Mouse (Mus musculus) heart, embryonic 15.5 days (tissue): ENCODE measurements around the gene Hhip. TPM values are rescaled to one million over a fixed set of nuclear protein-coding genes. Genes with fewer than 3 reads are reported as not detected.
"Not testable (repeated sequence)": the region's sequence is repeated elsewhere in the genome, so short reads cannot be mapped to it uniquely, and the experiment has no call there.

Source experiments
- ATAC-seq: fragments of 200-750 bp; cut with Nextera tagmentation; replicated peaks from 2 replicates; pipeline ENCODE4 v1.8.0; 2017; ENCODE audit warnings: low read depth, moderate TSS enrichment; ENCODE audit not compliant: insufficient number of reproducible peaks, insufficient read depth, low FRiP score
- H3K27ac ChIP-seq: fragments of 300-500 bp; sonication (generic); 2 replicates; pipeline ENCODE4 v1.5.1; 2015; ENCODE audit warnings: mild to moderate bottlenecking, inconsistent platforms
- H3K27me3 ChIP-seq: fragments of 300-500 bp; sonication (generic); 2 replicates; pipeline ENCODE4 v1.6.1; 2015; ENCODE audit warnings: inconsistent platforms
- H3K36me3 ChIP-seq: fragments of 300-500 bp; sonication (generic); 2 replicates; pipeline ENCODE4 v1.6.1; 2015; ENCODE audit warnings: mild to moderate bottlenecking, inconsistent platforms
- H3K4me1 ChIP-seq: fragments of 300-500 bp; sonication (generic); replicated peaks from 2 replicates; pipeline ENCODE4 v1.6.1; 2015; ENCODE audit warnings: inconsistent platforms
- H3K4me2 ChIP-seq: fragments of 300-500 bp; sonication (generic); 2 replicates; pipeline ENCODE4 v1.6.1; 2015; ENCODE audit warnings: inconsistent platforms, mild to moderate bottlenecking, moderate library complexity
- H3K4me3 ChIP-seq: fragments of 300-500 bp; sonication (generic); 2 replicates; pipeline ENCODE4 v1.5.1; 2015; ENCODE audit warnings: mild to moderate bottlenecking, inconsistent platforms
- H3K9ac ChIP-seq: fragments of 300-500 bp; sonication (generic); 2 replicates; pipeline ENCODE4 v1.6.1; 2015; ENCODE audit warnings: mild to moderate bottlenecking, inconsistent platforms
- H3K9me3 ChIP-seq: fragments of 300-500 bp; sonication (generic); replicated peaks from 2 replicates; pipeline ENCODE4 v1.6.1; 2016; ENCODE audit warnings: inconsistent platforms
- WGBS: fragments of 180-500 bp; shearing (Covaris S2); methylation state at CpG from one replicate; pipeline ENCODE4 v1.1.7; 2015; ENCODE audit warnings: mixed read lengths; 5-methylcytosine and 5-hydroxymethylcytosine counted together
- polyA plus RNA-seq: library from polyadenylated mRNA; unstranded; fragments of >200 nt; fragmentation: Nextera tagmentation; extraction: Ambion mirVana; gene quantifications from 2 replicates; pipeline ENCODE4 v1.2.1, GENCODE M21; 2015

Gene Hhip
- polyA plus RNA-seq, 1 experiment from 2014 or later, result 1.8 TPM

DNA sequence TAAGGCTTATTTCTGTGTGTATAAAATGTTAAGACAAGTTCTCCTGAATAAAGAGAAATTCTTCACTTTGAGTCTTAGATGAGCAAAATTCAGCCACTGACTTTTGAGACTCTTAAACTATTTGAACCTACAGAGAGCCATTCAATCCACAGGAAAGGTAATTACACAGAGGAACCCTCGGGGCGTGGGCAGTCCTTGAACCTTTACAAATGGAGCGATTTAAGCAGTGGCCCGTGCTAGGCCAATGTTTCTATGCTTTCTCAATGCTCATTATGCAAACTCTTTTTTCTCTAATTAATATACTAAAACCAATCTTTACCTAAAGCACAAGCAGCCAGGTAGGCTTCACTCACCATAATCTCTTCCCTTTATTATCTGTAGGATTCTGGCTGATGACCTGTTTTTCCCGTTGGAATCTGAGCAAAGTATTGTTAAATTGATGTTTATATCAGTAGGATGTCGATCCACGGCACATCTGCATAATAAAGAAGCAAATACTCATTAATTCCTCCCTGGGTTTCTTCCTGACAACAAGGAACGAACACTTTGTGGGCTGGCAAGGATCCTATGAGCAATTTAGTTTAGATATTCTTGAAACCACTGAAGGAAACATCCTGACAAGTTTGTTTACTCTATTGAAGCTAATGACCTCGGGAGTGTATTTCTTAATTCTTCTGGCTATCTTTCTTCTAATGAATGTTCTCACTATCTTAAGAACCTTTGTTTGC lies 65.5 kb downstream of the Hhip start:
- H3K9me3 ChIP-seq, result no peaks in the 10 kb centered on the region
- no peaks in the 10 kb centered on the region for H3K4me1 ChIP-seq
- no peak overlapping the region for H3K4me3 ChIP-seq
- H3K27me3 ChIP-seq, result no peaks in the 10 kb centered on the region
- no peak overlapping the region for H3K9ac ChIP-seq
- ATAC-seq, result no peak
- H3K4me2 ChIP-seq, result no peak overlapping the region
- H3K27ac ChIP-seq, result no peak overlapping the region
- H3K36me3 ChIP-seq, result no peaks in the 10 kb centered on the region
- WGBS, result 69% methylated on average over 9 of the region's 9 CpGs

DNA sequence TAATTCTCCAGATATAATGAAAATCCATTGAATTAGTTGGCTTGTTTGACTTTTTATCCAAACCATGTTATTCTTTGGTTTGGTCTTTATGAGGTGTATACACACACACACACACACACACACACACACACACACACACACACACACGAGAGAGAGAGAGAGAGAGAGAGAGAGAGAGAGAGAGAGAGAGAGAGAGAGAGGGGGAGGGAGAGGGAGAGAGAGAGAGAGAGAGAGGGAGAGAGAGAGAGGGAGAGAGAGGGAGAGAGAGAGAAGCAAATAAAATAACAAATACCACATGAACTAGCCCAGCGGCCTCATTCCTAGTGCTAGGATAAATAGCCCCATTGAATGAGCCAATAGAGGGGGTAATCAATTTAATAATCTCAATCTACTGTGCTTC lies 66.4 kb downstream of the Hhip start:
- 75% methylated on average over 1 of the region's 2 CpGs for WGBS
- H3K36me3 ChIP-seq, H3K27me3 ChIP-seq, H3K9me3 ChIP-seq, H3K4me1 ChIP-seq, ATAC-seq, H3K27ac ChIP-seq, H3K4me3 ChIP-seq, H3K9ac ChIP-seq, H3K4me2 ChIP-seq: not testable (repeated sequence)

DNA sequence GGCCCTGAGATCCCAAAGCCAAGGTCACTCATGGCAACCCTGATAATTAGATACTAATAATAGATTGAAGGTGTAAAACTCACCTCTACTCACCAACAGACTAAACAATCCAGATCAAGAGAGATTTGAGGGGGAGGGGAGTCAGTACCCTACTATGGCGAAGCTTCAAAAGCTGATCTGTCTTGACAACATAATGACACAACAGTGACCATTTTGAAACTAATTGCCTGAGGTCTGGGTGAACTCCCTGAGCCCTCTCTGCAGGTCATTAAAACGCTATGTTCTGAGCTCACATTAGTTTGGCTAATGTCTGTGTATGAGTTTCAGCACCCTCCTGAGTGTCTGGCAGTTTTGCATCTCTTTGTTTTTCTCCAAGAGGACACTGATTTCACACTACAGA lies 72.9 kb downstream of the Hhip start:
- no peak for ATAC-seq
- Histone ChIP-seq H3K4me3 (no peak overlapping the region), H3K9me3 (no peaks in the 10 kb centered on the region), H3K27me3 (no peaks in the 10 kb centered on the region), H3K4me2 (no peak overlapping the region), H3K4me1 (no peaks in the 10 kb centered on the region), H3K9ac (no peak overlapping the region), H3K36me3 (no peaks in the 10 kb centered on the region), H3K27ac (no peak overlapping the region)
- 70% methylated on average over 2 of the region's 2 CpGs for WGBS

DNA sequence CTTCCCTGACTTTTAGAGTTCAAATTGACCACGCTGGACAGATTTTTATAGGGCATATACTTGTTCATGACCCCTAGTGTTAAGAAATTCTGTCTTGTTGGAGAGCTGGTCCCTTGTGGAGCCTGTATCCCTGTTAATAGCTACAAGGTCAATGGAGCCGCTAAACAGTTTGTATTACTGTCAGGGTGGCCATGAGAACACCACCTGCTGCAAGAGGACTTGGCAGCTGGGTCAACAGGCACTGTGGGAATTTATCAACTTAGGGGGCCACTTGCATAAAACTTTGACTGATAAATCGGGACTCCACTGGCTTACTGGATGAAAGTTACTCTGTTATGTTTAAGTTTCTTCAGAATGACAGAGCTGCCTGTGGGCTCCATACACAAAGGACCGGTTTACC lies 75.7 kb downstream of the Hhip start:
- no peak overlapping the region for H3K4me3 ChIP-seq
- no peak for ATAC-seq
- no peak overlapping the region for H3K27ac ChIP-seq
- no peaks in the 10 kb centered on the region for H3K9me3 ChIP-seq
- no peak overlapping the region for H3K4me2 ChIP-seq
- H3K9ac ChIP-seq, result no peak overlapping the region
- H3K4me1 ChIP-seq, result no peaks in the 10 kb centered on the region
- no peaks in the 10 kb centered on the region for H3K27me3 ChIP-seq
- H3K36me3 ChIP-seq, result no peaks in the 10 kb centered on the region
- WGBS, result 54% methylated on average over 4 of the region's 4 CpGs

DNA sequence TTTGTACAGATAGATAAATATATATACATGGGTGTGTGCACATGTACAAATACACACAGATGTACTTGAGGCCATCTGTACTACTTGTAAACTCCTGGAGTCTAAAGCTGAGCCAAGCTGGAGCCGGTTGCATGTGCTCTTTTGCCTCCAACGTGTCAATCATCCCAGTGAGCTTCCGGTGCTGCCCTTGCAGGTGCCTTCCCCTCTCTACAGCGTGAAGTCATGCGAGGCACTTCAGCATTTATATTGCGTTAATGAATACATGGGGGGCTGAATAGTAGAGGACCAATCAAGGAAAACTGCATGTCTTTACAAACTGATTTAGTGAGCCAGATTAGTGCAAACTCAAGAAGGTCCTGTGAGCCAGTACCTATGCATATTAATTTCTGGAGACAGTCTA lies 91.6 kb downstream of the Hhip start:
- H3K4me1 ChIP-seq, result no peaks in the 10 kb centered on the region
- no peak overlapping the region for H3K4me2 ChIP-seq
- no peak for ATAC-seq
- no peak overlapping the region for H3K4me3 ChIP-seq
- H3K9ac ChIP-seq, result no peak overlapping the region
- no peaks in the 10 kb centered on the region for H3K27me3 ChIP-seq
- no peaks in the 10 kb centered on the region for H3K36me3 ChIP-seq
- H3K9me3 ChIP-seq, result no peaks in the 10 kb centered on the region
- 75% methylated on average over 6 of the region's 6 CpGs for WGBS
- H3K27ac ChIP-seq, result no peak overlapping the region

DNA sequence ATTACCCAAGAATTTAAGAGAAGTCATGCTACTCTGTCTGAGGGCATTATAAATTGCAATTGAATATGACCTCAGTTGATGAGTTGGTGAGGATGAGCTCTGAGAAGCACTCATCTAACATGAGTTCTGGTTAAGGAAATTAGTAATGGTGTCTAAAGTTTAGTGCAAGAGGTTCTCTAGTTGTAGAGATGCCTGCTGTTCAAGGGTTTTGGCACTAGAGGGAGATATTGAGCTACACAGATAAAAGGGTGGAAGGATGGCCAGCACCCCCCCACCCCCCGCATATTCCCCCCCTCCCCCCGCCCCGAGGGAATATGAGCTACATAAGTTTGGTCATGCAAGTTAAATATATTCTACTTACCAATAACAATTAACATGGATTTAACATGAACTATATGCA lies 104.9 kb downstream of the Hhip start:
- Histone ChIP-seq H3K4me1 (no peaks in the 10 kb centered on the region), H3K4me2 (no peak overlapping the region), H3K9ac (no peak overlapping the region), H3K4me3 (no peak overlapping the region), H3K27ac (no peak overlapping the region), H3K27me3 (no peaks in the 10 kb centered on the region), H3K9me3 (no peaks in the 10 kb centered on the region), H3K36me3 (no peaks in the 10 kb centered on the region)
- no peak for ATAC-seq
- 12% methylated on average over 3 of the region's 3 CpGs for WGBS

DNA sequence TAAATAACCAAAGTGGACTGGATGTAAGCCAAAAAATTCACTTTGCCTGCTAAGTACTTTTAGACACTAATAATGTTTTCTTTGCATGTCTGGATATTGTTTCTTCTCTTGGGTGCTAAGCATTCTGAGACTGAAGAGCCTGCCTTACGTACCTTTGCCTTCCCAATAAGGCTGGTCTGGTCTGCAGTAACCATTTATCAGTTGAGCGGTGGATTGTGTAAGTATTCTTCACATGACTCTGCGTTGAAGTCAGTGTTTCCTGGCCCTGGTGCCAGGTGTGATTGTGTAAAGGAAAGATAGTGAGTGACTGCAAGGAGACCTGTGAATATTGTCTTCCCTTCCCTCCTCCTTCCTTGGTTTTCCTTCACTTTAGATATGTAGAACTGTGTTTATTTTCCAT lies 107.4 kb downstream of the Hhip start:
- Histone ChIP-seq H3K27me3 (no peaks in the 10 kb centered on the region), H3K27ac (no peak overlapping the region), H3K9me3 (no peaks in the 10 kb centered on the region), H3K4me1 (no peaks in the 10 kb centered on the region), H3K36me3 (no peaks in the 10 kb centered on the region), H3K4me3 (no peak overlapping the region), H3K9ac (no peak overlapping the region), H3K4me2 (no peak overlapping the region)
- WGBS, result 57% methylated on average over 3 of the region's 3 CpGs
- no peak for ATAC-seq

DNA sequence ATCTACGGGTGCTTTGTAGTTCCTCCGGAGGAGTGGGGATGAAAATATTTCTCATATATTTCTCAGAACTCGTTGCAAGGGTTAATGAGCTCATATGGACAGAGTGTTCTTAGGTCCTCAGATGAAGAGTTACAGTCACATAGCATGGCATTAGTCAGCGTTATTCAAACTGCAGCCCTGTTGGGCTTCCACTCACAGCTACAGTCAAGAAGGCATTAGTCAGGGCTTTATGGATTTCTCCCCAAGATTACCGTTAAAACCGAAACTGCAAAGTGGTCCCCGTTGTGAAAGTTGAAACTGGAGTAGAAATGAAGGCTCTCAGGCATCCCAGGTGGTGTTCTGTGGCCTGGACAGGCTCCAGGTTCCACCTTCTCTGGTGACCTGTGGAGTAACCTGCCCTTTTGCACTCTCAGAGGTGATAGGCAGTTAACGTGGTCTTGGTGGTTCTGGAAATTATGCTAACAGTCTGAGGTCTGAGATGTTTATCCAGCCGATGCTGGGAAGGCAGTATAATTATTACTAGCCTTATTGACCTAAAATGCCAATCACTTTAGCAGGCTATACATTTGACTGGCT lies 112.2 kb downstream of the Hhip start:
- H3K27ac ChIP-seq, result no peak overlapping the region
- no peaks in the 10 kb centered on the region for H3K9me3 ChIP-seq
- no peak overlapping the region for H3K9ac ChIP-seq
- H3K4me3 ChIP-seq, result no peak overlapping the region
- no peaks in the 10 kb centered on the region for H3K27me3 ChIP-seq
- H3K4me2 ChIP-seq, result no peak overlapping the region
- WGBS, result 71% methylated on average over 9 of the region's 9 CpGs
- no peaks in the 10 kb centered on the region for H3K4me1 ChIP-seq
- no peak for ATAC-seq
- H3K36me3 ChIP-seq, result no peaks in the 10 kb centered on the region

DNA sequence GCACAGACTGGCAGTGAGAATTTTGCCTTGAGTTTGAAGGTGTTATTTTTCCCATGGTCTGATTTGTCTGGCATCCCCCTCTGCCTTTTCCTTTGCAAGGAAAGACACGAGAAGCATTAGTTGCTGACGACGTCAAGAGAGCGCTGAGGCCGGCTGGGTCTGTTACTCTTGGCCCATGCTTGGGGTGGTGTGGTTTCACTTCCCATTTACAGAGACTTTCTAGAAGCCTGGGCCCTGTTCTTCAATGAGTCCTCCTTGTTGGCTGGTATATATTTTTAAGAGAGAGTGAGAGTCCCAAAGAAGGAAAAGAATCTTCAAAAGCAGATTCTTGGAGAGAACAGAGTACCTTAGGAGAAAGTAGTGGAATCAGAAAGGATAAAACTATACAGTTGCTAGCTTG lies 116.7 kb downstream of the Hhip start:
- H3K27me3 ChIP-seq, result no peaks in the 10 kb centered on the region
- H3K9ac ChIP-seq, result no peak overlapping the region
- no peaks in the 10 kb centered on the region for H3K36me3 ChIP-seq
- no peaks in the 10 kb centered on the region for H3K4me1 ChIP-seq
- no peak overlapping the region for H3K27ac ChIP-seq
- H3K4me3 ChIP-seq, result no peak overlapping the region
- no peaks in the 10 kb centered on the region for H3K9me3 ChIP-seq
- no peak for ATAC-seq
- no peak overlapping the region for H3K4me2 ChIP-seq
- WGBS, result 79% methylated on average over 5 of the region's 5 CpGs

DNA sequence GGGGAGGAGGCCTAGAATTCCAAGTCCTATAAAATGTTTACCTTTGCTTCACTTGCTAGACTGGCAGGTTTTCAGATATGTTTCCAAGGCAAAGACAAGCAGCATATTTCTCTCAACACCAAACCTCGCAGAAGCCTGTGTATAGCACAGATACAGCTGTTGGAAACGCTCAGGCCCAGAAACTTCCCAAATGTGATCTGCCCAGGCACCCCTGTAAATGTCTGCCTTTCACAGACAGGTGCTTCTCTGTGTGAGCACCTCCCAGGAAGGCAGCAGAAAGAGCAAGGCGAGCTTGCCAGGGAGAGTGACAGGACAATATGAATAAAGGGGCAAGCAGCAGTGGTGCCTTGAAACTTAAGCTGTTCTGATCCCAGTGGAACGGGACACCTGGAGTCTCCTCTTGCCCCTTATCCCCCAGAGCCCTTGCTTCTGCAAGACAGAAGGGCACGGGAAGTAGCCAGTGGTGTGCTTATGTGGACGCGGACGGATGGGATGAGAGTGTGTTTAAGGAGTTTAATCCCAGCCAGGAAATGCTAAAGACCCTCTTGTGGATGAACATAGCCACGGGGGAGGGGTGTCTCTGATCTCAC lies 120.9 kb downstream of the Hhip start:
- H3K4me1 ChIP-seq, result no peaks in the 10 kb centered on the region
- H3K27me3 ChIP-seq, result no peaks in the 10 kb centered on the region
- H3K4me3 ChIP-seq, result no peak overlapping the region
- no peak for ATAC-seq
- no peak overlapping the region for H3K27ac ChIP-seq
- no peak overlapping the region for H3K4me2 ChIP-seq
- H3K36me3 ChIP-seq, result no peaks in the 10 kb centered on the region
- no peaks in the 10 kb centered on the region for H3K9me3 ChIP-seq
- 48% methylated on average over 9 of the region's 9 CpGs for whole genome bisulfite sequencing
- no peak overlapping the region for H3K9ac ChIP-seq

DNA sequence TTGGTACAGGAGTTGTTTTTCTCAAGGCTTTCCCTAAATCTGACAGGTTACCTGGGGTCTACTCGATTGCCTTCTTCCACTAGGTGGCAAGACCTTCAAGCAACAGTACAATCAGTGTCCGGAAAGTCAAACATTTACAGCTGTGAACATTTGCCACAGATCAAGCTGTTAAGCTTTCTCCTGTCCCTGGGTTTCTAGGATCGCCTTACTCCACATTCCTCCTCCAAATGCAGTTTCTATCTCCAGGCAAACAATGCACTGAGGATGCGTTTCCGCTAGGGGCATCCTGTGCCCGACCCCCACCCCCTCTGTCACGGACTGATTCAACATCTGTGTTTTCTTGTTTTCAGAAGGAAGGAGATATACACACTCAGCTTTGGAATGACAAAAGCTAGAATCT lies 122.0 kb downstream of the Hhip start:
- no peaks in the 10 kb centered on the region for H3K27me3 ChIP-seq
- no peaks in the 10 kb centered on the region for H3K9me3 ChIP-seq
- no peak overlapping the region for H3K27ac ChIP-seq
- H3K9ac ChIP-seq, result no peak overlapping the region
- no peaks in the 10 kb centered on the region for H3K4me1 ChIP-seq
- H3K36me3 ChIP-seq, result no peaks in the 10 kb centered on the region
- no peak overlapping the region for H3K4me2 ChIP-seq
- no peak for ATAC-seq
- 36% methylated on average over 7 of the region's 7 CpGs for WGBS
- no peak overlapping the region for H3K4me3 ChIP-seq

DNA sequence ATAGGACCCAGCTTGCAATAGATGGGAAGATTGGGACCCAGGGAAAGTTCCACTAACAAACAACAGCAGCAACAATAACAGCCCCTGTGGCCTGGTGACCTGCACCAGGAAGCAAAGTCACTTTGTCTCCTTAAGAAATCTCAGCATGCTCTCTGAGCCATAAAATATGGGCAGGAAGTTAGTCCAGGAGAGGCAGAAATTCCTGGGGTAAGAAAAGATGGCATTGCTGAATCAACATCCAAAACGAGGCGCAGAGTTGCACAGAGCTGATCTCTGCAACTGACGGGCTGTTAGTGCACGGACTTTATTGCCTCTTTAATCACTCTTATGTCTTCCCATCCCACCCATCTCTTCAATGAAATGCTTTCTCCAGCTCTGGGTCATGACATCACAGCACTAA lies 128.6 kb downstream of the Hhip start:
- Histone ChIP-seq H3K4me3 (no peak overlapping the region), H3K27ac (no peak overlapping the region), H3K4me1 (no peaks in the 10 kb centered on the region), H3K9ac (no peak overlapping the region), H3K4me2 (no peak overlapping the region), H3K27me3 (no peaks in the 10 kb centered on the region), H3K36me3 (no peaks in the 10 kb centered on the region), H3K9me3 (no peaks in the 10 kb centered on the region)
- no peak for ATAC-seq
- 56% methylated on average over 4 of the region's 4 CpGs for WGBS
